Mouse (Mus musculus): ENCODE results near the gene Ptprg.

The Ptprg gene

DNA sequence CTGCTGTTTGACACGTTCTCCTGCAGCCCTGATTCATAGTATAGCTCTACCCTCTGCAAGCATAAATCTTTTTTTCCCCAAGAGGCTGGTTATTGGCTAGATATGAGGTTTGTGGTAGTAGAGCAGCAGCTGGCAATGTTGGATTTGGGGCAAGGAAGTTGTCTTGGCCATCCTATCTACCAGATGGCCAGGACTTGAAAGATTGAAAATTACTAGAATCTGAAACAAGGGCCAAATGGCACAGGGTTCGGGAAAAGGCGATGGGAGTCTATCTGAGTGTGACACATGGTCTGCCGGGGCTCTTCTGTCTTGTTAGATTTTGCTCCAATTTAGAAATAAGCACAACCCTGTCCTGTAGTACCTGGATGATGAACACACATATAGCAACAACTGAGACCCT is 531.7 kb downstream of the Ptprg start:
- in situ Hi-C loops (cut with MboI, MseI), result no loop called here

DNA sequence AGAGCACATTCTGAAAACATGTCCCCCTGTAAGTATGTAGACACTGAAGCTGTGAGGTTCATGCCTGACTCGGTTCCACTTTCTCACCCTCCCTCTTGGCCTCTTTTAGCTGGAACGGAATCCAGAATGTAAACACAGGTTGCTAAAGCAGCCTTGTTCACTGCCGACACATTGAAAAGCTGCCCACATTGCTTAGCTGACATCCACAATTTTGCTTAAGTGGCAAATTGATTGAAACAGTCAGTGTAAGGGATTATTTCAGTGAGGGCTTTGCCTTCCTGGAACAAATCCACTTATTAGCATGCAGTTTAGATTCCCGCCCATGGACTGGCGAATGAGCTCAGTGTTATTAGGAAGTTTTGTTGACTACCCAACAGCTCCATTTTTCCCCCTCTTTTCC is 532.8 kb downstream of the Ptprg start:
- in situ Hi-C loops (cut with MboI, MseI), result no loop called here

DNA sequence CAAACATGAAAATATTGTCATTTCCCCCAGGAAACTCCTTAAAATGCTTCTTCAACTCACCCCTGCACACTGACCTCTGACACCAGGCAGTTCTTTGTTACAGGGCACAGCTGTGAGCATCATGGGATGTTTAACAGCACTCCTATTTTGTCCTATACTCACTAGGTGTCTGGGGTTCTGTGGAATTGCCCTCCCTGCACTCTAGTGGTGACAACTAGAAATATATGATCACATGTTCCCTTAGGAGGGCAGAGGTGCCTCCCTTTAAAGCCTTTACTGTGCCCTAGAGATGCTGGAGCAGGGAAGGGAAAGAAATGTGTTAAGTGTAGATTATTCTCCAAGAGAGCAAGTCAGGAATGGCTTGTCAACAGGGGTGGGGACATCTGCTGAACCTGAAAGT is 536.6 kb downstream of the Ptprg start:
- in situ Hi-C loops (cut with MboI, MseI), result no loop called here

DNA sequence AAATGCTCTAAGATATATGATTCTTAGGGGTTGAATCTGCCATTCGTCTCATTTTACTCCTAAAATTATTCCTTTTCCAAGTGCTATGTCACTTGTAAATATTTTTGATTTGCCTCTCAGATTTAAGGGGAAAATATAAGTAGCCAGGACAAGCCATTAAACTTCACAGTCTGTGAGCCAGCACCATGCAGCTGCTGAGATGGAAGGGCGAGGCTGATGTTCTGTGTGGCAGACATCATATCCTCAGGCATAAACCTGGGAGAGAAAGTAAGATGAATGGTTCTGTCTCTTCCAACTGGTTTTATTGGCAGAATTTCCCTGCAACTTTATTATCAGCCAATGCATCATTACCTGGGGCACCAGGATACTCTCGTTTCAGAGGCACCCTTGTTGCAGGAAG is 538.4 kb downstream of the Ptprg start:
- in situ Hi-C loops (cut with MboI, MseI), result no loop called here

DNA sequence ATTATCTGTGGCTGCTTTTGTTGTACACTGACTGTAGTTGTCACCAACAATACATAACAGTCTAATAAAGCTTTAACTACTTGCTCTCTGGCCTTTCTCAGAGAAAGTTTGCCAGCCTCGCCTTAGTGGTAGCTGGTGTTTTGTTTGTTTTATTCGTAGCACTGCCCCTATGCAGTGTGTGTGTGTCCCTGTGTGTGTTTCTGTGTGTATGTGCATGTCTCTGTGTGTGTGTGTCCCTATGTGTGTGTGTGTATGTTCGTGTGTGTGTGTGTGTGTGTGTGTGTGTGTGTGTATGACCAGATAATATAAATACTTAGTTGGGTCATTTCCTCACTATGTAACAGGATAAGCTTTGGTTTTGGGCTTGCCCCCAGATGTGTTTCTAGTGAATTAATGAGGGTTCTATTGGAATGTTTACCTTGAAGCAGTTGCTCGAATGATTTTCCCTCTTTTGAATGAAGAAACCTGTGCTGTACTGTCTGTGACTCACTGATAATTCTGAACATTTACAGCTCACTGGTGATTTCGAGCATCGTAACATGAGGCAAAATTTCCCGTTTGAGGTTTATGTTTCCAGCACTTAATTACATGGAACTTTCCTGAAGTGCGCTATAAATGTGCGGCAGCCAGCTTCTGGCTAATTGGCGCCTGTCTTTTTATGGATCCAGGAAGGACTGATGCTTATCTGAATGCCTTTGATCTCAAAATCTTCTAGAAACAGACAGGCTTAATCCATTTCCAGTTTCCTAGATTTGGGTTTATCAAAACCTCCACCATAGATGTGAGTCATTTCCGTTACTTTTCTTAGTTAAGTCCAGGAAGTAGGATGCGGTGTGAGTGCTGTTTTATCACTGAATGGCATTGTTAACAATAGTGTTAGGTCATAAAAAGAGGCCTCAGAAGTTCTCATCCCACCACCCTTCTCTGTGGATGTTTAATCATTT is 546.3 kb downstream of the Ptprg start:
- in situ Hi-C loops (cut with MboI, MseI), result no loop called here

DNA sequence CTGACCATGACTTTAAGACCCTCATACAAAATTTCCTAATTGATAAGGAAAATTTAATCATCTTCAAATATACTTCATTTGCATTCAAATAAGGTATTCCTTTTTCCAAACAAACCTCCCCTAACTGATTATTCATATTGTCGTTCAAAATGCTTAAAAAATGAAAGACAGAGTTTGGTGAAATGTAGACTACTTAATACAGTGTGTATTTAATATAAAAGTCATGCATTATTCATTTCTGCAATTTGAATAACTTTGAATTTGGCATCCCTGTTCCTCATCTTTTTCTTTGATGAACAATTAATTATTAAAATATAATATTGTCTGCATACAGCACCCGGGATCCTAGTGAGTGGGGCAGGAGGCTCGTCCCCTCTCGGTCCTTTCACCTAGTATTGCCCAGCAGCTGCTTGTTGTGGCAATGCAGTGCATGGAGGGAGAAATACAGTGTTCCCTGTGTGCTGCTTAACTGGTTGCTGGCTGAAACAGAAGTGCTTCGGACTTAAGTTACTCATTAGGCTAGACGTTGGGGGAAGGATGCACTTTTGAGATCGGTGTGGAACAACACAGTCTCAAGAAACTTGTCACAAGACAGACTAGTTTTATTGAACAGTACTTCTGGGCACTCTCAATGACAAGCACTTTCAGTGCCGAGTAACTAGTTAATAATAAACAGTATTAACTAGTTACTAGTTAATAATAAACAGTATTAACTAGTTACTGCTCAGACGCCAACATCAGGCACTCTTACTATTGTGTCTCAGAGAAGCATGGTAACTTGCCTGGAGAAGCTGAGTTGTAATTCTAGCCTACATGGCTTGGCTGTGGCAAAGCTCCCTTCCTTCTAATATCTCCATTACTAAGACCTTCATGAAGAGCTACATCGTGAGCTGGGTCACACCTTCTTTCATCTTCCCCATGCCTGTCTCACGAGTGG is 549.3 kb downstream of the Ptprg start:
- in situ Hi-C loops (cut with MboI, MseI), result no loop called here

DNA sequence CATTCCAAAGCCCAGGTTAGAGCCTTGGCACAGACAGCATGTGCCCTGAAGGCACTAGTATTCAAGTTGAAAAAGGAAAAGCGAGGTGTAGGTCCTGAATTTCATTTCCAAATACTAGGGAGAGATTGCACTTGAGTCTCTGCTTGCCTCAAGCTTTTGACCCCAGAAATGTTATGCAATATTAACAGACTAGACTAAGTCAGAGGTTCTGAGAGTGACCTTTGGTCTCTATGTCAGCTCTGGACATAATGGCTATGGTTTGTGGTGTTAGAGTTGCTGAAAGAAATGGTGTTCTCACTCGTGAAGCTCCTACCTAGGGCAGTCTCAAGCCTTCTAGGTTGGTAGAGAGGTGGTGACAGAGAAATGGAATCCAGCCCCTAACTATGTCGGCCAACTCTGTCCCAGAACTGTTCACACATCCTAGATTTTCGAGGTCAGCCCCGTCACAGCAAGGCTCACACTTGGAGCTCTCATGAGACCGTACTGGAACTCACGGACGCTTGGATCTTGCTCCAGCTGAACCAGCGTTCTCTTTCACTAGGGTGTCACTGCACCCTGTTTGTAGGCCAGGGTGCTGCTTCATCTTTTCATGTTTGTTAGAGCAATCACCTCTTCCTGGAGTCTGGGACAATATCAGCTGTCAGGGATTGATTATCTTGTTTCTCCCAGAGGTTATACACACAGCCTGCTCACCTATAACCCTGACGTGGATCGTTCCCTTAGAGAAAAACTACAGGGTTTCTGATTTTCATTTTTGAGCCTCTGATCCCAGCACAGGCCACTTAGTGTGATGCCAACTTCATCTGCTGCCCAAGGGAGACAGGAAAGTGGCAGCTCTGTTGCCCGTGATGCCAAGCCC is 551.2 kb downstream of the Ptprg start:
- in situ Hi-C loops (cut with MboI, MseI), result no loop called here

DNA sequence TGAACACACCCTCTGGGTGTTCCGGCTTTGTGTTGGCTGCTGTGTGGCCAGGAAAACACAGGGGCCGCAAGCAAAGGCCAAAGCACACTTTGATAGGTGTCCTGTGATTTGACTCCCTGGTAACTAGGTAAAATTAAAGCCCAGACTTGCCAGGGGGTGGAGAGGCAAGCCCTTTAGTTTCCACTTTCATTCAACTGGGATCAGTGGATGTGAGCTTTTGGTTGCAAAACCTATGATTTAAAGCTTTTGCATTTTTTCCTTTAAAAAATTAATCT is 551.8 kb downstream of the Ptprg start:
- in situ Hi-C loops (cut with MboI, MseI), result no loop called here

DNA sequence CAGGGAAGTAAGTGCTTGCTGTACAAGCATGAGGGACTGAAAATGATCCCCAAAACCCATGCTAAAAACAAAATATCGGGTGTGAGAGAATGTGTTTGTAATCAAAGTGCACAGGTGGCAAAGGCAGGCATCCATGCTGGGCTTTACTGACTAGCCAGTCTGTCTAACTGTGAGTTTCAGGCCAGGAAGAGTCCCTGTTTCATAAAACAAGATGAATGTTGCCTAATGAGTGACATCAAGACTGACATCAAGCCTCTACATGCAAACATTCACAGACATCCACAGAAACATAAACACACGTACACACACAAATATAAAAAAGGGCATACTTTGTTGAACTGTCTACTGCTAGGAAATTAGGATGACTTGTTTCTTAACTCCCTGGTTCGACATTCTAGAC is 552.3 kb downstream of the Ptprg start:
- in situ Hi-C loops (cut with MboI, MseI), result no loop called here

DNA sequence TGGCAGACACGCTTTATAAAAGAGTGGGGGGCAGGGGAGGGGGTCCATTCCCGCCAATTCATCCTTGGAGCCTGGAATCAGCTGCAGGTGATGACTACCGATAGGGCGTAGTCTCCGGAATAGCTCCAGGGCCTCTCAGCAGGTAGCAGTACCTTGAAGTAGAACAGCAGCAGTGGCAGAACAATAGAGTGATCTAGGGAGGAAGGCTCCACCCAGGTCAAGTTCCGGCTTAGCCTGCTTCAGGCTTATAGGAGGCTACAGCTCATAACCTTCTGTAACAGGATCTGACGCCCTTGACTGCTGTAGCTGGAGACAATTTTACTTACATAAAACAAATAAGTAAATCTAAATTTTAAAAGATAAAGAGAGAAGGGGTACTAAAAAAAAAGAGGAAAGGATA is 554.1 kb downstream of the Ptprg start:
- in situ Hi-C loops (cut with MboI, MseI), result no loop called here

DNA sequence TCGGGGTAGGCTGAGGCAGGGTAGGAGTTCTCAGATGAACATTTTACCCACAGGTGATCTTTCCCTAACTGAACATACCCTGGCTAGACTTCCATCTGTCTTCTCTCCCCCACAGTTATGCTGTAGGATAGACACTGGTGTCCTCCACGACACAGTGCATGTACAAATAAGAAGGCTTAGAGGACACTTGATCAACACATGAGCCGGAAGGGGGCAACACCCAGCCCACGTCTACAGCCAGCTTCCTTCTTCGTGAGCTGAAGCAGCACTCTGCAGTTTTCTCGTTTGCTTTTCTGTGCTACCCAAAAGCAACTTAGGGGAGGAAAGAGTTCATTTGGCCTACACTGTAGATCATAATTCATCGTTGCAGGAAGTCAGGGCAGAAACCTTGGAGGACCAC is 554.7 kb downstream of the Ptprg start:
- in situ Hi-C loops (cut with MboI, MseI), result no loop called here

DNA sequence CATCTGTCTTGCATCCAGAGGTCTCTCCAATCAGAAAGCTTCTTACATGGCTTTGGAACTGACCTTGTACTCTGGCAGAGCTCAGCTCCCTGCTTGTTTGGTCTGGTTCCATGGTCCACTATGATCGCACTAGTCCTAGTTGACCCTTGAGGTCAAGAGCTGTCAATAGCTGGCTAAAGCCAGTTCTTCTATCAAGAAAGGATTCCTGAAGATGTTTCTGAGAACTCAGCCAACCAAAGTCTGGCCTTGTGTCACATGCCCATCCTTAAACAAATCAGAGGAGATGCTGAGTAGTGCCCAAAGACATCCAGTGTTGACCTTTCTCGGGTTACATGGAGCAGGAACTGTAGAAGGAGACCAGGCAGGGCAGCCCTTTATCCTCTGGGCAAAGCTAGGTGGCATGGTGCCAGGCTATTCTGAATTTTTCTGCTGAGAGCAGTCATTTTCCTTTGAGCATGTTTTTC is 559.2 kb downstream of the Ptprg start:
- in situ Hi-C loops (cut with MboI, MseI), result no loop called here

DNA sequence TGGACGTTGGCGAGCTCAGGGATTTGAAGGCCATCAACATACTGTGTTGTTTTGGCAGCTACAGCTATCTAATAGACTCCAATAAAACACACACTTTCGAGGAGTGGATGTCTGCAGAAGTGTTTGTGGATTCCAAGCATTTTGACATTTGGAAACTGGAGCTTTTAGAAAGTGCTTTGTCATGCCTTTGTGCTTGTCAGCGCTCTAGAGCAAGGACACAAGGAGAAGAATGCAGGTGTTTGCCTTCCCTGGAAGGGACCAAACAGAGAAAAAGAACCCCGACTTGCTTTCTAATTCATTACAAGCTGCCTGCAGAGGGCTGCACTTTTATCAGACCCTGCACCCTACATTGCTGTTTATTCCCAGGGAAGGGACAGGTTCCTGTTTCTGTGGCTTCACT is 560.0 kb downstream of the Ptprg start:
- in situ Hi-C loops (cut with MboI, MseI), result no loop called here

DNA sequence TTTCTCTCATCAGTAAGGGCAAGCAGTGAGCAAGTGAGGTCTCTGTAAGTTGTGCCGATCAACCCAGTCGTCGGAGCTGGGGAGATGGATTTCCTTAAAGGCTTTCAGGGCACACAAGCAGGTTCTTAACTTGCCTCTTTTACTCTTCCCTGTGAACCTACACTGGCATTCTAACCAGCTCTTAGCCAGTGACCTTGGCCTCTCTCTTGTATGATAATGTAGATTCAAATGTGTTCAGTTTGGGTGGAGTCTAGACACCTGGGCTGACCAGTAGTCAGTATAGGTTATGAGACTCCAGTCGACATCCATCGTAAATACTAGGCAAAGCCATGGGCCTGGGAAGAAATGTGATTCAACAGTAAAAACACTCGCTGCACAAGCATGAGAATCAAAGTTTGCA is 560.7 kb downstream of the Ptprg start:
- in situ Hi-C loops (cut with MboI, MseI), result no loop called here

DNA sequence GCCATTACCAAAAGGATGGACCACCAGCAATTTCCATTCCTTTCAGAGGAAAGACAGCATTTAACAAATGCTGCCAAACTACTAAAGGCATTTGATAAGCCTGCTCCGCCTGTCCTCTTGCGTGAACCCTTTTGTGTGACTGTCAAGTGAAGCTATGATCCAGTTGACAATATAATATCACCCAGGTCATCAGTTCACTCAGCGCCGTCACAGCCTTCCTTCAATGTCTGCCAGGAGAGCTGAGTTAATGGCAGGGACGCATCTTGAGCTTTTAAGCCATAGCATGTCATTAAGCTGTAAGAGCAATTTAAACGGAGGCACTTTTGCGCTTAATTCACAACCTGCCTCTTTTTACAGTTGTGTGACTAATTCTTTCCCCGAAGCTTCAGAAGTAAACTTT is 565.9 kb downstream of the Ptprg start:
- in situ Hi-C loops (cut with MboI, MseI), result no loop called here

DNA sequence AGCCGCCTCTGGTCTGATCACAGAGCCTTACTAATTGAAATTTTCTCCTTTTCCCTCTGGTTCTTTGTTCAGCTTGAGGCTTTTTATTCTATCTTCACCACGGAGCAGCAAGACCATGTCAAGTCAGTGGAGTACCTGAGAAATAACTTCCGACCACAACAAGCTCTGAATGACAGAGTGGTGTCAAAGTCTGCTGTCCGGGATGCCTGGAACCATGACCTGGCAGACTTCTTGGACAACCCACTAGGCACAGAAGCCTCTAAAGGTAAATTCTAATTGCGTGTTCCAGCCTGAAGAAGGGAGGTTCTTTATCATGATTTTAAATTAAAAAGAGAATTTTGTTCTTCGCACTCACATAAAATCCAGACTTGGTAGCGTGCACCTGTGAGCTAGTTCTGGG is 568.6 kb downstream of the Ptprg start:
- in situ Hi-C loops (cut with MboI, MseI), result no loop called here

DNA sequence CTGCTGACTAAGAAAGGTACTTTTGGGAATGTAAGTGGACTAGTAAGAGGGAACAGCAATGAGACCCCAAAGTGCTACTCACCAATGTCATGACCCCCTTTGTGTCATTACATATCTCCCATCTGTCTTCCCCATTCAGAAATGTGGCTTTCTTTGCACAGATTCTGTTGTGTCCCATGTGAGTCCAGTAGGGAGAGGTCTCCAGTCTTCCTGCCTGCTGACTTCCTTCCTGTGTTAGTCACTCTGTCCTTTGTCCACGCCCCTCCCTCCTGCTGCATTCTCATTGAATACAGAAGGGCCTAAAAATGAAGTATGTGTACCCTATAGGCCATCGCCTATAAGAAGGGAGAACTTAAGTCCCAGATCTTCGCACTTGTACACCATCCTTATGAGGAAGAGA is 571.4 kb downstream of the Ptprg start:
- in situ Hi-C loops (cut with MboI, MseI), result no loop called here

DNA sequence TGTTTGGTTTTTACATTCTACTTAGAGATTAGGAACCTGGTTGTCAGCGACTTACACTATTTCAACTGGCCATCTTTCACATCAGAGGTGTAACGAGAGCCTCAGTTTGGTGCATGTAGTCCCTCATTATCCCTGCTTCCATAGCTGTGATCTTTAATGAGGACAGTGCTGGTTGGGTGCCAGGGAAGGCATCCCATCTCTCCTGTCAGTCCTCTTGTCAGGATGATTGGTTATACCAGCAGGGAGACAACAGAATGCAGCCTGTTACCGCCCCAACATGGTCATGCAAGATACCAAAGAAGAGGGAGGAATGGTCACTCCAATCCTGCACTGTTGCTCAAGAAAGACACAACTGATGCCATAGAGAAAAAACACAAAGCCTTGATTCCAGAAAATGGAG is 574.6 kb downstream of the Ptprg start:
- in situ Hi-C loops (cut with MboI, MseI), result no loop called here

DNA sequence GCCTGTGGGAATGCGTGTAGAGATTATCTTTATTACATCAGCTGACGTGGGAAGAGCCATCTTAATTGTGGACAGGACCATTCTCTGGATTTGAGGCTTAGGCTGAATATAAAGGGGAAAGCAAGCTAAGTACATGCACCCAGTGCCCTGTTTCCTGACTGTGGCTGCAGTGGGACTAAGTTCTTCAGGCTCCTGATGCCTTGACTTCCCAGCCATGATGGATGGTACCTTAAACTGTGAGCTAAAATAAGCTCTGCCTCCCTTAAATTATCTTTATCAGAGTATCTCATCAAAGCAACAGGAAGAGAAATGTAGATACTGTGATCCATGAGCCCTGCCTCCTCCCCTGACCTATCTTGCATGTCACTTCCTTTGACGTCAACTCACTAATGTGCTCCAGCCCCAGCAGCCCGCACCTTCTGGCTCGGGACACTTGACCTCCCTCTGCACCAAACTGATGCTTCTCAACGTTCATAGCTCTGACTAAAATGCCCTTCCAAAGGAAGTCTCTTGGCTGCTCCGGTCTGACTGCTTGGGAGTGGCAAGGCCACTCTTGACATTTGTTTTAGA is 578.8 kb downstream of the Ptprg start:
- in situ Hi-C loops (cut with MboI, MseI), result no loop called here

DNA sequence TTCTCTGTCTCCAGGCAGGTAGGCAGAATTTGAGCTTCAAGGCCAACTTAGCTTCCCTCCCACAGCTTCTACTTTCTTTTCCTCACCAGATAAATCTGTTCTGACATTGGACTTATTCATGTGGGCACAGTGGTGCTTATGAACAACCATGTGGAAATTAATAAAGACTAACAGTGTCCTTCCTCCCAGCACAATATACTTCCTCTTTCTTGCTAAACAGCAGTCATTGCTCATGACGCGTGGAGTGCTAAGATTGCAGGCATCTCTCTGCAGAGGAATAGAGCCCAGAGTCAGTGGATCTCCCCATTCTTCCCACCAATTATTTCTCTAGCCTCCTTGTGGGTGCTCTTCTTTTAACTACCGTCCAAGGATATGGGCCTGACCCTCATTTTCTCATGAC is 579.8 kb downstream of the Ptprg start:
- in situ Hi-C loops (cut with MboI, MseI), result no loop called here

DNA sequence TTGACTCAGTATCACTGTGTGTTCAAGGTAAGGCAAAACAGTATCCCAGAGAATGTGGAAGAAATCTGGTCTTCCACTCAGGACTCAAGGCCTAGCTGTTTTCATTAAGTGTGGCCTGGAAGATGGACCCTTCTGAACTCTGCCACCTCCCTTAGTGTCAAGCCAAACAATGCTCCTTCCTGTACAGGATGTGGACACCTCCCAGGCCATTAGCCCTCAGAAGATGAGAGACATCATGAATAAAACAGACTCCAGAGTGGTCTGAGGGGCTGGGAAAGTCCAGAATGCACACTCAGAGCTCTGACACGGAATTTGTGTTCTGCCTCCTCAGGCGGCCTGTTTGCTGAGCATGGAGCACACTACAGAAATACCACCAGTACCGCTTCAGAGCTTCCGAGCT is 581.2 kb downstream of the Ptprg start:
- in situ Hi-C loops (cut with MboI, MseI), result no loop called here

DNA sequence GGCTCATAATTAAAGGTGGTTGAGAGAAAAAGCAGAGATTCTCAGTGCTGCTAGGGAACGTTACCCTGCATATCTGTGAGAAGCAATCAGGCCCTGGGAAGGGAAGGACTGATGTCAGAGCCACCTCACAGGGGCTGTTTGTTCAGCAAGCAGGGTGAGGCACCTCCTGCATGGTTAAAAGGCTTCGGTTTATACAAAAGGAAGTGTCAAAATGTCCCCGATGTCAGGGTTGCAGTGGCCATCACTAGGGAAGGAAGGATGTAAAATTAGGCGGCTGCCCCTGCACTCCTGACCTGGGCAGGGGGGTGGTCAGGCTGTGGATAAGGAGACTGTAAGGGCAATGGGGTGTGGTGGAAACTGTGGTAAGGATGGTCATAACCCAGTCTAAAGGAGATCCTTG is 583.2 kb downstream of the Ptprg start:
- in situ Hi-C loops (cut with MboI, MseI), result no loop called here

Measured in regulatory T cell (primary cell).